Mouse (Mus musculus): Measurements from ENCODE around the gene Pnkd. TPM values are rescaled to one million over a fixed set of nuclear protein-coding genes. Genes with fewer than 3 reads are reported as not detected.

The Pnkd gene
- total RNA-seq, 1 experiment from 2014 or later, result 17.2 TPM

GRCm38 (mm10) chr1:74344163-74344916 is 59.6 kb downstream of the Pnkd start:
- no peak for ATAC-seq (replicated peaks; ENCODE audit: low read depth, poor library complexity, severe bottlenecking)

- no peak for ATAC-seq (replicated peaks; ENCODE audit: low read depth, poor library complexity, severe bottlenecking)
These were observed 66.5 kb downstream of the Pnkd start for GRCm38 (mm10) chr1:74351185-74351769.

GRCm38 (mm10) chr1:74352532-74353096 is 67.9 kb downstream of the Pnkd start:
- 0 out of 2 replicates have a peak, but pooled peaks have one; percentile 15 for ATAC-seq (replicated peaks; ENCODE audit: low read depth, poor library complexity, severe bottlenecking)

- no peak for ATAC-seq (replicated peaks; ENCODE audit: low read depth, poor library complexity, severe bottlenecking)
These were observed 68.9 kb downstream of the Pnkd start for GRCm38 (mm10) chr1:74353453-74354229.

GRCm38 (mm10) chr1:74357531-74357930 is 72.8 kb downstream of the Pnkd start:
- ATAC-seq (replicated peaks; ENCODE audit: low read depth, poor library complexity, severe bottlenecking), result no peak

GRCm38 (mm10) chr1:74359952-74360517 is 75.3 kb downstream of the Pnkd start:
- ATAC-seq (replicated peaks; ENCODE audit: low read depth, poor library complexity, severe bottlenecking), result no peak

DNA sequence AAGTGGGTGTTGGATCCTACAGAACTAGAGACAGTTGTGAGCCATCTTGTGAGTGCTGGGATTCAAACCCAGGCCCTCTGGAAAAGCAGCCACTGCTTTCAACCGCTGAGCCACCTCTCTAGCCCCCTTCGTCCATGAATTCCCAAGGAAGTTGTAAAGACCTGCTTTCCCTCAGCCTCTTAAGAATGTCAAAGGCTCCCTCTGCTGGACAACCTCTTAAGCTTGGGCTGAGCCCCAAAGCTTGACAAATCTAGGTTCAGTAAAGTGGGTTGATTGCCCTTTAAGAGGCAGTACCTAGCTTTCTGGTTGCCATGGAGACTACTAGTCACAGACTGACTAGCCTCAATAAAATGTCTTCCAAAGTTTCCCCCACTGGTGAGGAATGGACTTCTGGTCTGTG is 77.1 kb downstream of the Pnkd start, which contains the start of gene Catip:
Gene Catip, plus strand, starts transcription at position 297 of the 400 bp plus-strand sequence.
- ATAC-seq (replicated peaks; ENCODE audit: low read depth, poor library complexity, severe bottlenecking), result peak; percentile 77

- ATAC-seq (replicated peaks; ENCODE audit: low read depth, poor library complexity, severe bottlenecking), result no peak
These were observed 77.8 kb downstream of the Pnkd start for GRCm38 (mm10) chr1:74362325-74363229.

DNA sequence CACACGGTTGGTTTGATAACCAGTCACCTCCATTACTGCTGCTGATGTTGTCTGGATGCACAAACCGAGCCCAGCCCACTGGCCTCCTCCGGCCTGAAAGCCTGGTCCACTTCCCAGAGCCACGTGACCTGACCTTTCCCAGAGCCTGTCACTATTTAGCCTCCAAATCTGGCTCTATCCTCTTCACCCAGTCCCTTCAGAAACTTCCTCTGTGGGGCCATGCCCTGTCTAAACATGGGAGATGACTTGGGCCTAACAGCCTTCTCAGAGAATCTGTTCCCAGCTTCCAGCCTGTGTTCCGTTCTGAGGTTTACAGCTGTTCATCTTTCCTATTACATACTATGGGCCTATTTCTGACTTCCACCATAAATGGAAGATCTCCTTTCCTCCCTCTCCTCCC is 78.7 kb downstream of the Pnkd start:
- ATAC-seq (replicated peaks; ENCODE audit: low read depth, poor library complexity, severe bottlenecking), result no peak

- no peak for ATAC-seq (replicated peaks; ENCODE audit: low read depth, poor library complexity, severe bottlenecking)
These were observed 79.5 kb downstream of the Pnkd start for GRCm38 (mm10) chr1:74364270-74364669.

DNA sequence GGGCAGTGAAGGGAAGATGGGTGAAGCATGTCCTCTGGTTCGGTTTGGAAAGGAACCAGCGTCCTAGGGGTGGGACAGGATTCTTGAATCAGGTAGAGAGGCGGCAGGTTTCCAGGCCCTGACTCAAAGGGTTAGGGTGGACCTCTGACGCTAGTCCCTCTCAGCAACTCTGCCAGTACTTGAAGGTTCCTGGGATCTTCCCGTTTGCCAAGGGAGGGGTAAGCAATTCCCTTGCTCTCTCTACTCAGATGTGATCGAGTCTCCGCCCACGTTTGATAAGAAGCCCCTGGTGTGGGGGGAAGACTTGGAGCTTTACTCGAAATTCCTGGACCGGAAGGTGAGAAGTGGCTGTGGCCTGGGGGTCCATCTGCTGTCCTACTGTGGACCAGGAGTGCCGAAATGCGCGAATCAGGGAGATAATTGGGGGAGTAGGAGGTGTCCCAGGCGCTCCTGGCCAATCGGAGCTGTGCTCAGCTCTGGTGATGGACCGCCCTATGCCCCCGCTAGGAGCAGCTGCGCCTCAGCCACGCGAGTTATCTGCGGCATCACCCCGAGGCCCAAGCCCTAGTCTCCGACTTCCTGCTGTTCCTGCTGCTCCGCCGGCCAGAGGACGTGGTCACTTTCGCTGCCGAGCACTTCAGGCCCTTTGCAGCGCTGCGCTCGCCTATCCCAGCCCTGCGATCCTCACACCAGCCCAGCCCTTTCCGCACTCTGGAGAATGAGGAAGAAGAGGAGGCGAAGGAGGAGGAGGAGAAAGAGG is 83.3 kb downstream of the Pnkd start:
- peak; percentile 88 for ATAC-seq (replicated peaks; ENCODE audit: low read depth, poor library complexity, severe bottlenecking)

DNA sequence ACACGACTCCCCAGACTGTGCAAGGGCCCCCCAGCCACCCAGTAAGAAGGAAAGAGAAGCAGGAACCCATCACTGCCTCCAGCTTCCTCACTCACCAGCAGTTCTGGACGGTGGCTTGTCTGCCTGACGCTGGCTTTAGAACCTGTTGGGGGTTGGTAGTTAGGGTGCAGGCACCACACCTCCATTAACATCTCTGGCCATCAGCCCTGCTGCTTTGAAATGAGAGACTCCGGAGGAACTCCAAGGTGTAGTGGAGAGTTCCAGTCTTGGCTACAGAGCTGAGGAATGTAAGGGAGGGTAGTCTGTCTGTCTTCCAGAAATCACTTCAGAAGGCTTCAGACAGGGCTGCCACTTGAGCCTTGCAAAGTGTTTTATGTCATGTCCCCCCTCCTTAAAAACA is 85.3 kb downstream of the Pnkd start:
- ATAC-seq (replicated peaks; ENCODE audit: low read depth, poor library complexity, severe bottlenecking), result no peak

GRCm38 (mm10) chr1:74373372-74373771 is 88.6 kb downstream of the Pnkd start:
- peak; percentile 85 for ATAC-seq (replicated peaks; ENCODE audit: low read depth, poor library complexity, severe bottlenecking)

DNA sequence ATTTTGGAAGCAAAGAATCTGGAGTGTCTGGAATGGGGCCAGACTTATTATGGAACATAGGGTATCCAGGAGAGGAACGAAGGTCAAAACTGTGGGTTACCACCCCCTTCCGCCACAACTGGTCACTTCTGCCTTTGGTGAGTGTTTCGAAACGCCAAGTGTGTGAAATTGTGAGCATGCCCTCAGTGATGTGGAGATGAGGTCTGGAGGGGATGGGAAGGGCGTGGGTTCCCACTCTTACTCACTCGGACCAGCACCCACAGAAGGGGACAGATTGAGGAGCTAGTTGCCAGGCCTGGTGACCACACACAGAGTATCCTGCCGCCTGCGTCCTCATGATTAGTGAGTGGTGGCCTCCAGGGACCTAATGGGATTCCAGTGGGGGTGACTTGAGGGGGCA is 90.2 kb downstream of the Pnkd start, which contains the start of gene Slc11a1:
Gene Slc11a1, plus strand, starts transcription at position 216 of the 400 bp plus-strand sequence.
- ATAC-seq (replicated peaks; ENCODE audit: low read depth, poor library complexity, severe bottlenecking), result peak; percentile 58

DNA sequence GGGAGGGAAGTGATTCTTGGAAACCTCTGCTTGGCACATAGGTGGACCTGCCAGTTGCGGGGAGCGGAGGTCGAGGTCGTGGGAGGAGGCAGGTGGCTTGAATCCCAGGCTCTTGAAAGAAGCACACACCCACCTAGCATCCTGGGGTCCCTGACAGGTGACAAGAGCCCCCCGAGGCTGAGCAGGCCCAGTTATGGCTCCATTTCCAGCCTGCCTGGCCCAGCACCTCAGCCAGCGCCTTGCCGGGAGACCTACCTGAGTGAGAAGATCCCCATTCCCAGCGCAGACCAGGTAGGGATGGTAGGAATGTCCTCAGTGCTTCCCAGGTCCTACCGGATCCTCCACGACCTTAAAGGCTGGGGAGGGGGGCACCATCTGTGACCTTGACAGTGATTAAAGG is 90.8 kb downstream of the Pnkd start:
- no peak for ATAC-seq (replicated peaks; ENCODE audit: low read depth, poor library complexity, severe bottlenecking)

DNA sequence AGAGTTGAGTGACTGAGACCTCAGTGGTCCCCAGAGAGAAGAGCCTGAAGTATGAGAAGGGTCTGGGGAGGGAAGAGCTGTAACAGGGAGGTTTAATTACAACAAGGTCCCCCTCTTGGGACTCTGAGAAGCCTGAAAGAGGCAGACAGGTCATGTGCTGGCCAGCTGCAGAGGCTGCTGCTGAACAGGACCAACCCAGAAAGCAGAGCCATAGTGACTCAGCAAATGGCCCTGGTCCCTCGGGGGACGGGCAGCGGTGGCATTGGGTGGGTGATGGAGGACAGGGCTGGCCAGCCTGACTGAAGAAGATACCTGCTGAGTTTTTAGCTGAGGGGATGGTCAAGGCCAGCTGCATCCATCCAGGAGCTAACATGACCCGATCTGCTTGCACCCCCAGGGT is 91.7 kb downstream of the Pnkd start:
- no peak for ATAC-seq (replicated peaks; ENCODE audit: low read depth, poor library complexity, severe bottlenecking)

GRCm38 (mm10) chr1:74379058-74379504 is 94.4 kb downstream of the Pnkd start:
- ATAC-seq (replicated peaks; ENCODE audit: low read depth, poor library complexity, severe bottlenecking), result no peak

DNA sequence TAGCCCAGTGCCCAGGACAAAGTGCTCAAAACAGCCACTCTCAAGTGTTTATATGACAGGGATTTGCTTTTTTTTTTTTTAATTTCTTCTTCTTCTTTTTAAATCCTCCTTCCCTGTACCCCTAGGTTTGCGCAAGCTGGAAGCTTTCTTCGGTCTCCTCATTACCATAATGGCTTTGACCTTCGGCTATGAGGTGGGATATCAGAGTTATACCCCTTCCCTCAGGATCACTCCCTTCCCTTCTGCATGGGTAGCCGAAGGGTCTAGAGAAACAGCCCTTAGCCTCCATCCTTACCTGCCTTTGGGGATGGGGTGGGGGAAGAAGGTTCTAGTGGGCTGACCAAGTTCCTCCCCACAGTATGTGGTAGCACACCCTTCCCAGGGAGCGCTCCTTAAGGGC is 95.8 kb downstream of the Pnkd start:
- ATAC-seq (replicated peaks; ENCODE audit: low read depth, poor library complexity, severe bottlenecking), result no peak

Measured in common myeloid progenitor, adult 5-6 weeks (primary cell).